Mouse (Mus musculus) cerebellum, postnatal 10 days (tissue): Measurements from ENCODE around the gene Tnrc6a.

Experiments used
- DNase-seq, 2 experiments: peaks; one replicate each; pipeline ENCODE4 v3.0.0; 2021; ENCODE audit warnings: mixed read lengths in 2 of 2

Tnrc6a gene

GRCm38 (mm10) chr7:123191731-123192130 lies 68.0 kb downstream of the Tnrc6a start:
- DNase-seq: no peak

GRCm38 (mm10) chr7:123193201-123193600 lies 69.5 kb downstream of the Tnrc6a start:
- no peak for DNase-seq

- peak; percentile 24 to 27 for DNase-seq
These were observed 71.0 kb downstream of the Tnrc6a start for GRCm38 (mm10) chr7:123194696-123195095.

GRCm38 (mm10) chr7:123196432-123196831 lies 72.7 kb downstream of the Tnrc6a start:
- DNase-seq: no peak

- no peak for DNase-seq
These were observed 75.0 kb downstream of the Tnrc6a start for GRCm38 (mm10) chr7:123198695-123199094.

- no peak for DNase-seq
These were observed 75.5 kb downstream of the Tnrc6a start for GRCm38 (mm10) chr7:123199151-123199550.

- no peak for DNase-seq
These were observed 76.0 kb downstream of the Tnrc6a start for GRCm38 (mm10) chr7:123199656-123200206.

GRCm38 (mm10) chr7:123200722-123201121 lies 77.0 kb downstream of the Tnrc6a start:
- DNase-seq: no peak

GRCm38 (mm10) chr7:123205261-123205660 lies 81.6 kb downstream of the Tnrc6a start:
- DNase-seq: peak; percentile 84 to 85

- DNase-seq: no peak
These were observed 83.9 kb downstream of the Tnrc6a start for GRCm38 (mm10) chr7:123207561-123207960.

GRCm38 (mm10) chr7:123209864-123210263 lies 86.2 kb downstream of the Tnrc6a start:
- DNase-seq: no peak

GRCm38 (mm10) chr7:123211461-123211860 lies 87.8 kb downstream of the Tnrc6a start:
- no peak for DNase-seq

GRCm38 (mm10) chr7:123212316-123212715 lies 88.6 kb downstream of the Tnrc6a start:
- DNase-seq: no peak

GRCm38 (mm10) chr7:123214365-123215075 lies 90.8 kb downstream of the Tnrc6a start, which contains the start of gene Slc5a11:
Gene Slc5a11 (plus strand): TSS chr7:123214780.
- peak in 1 of 2 experiments; percentile 39 for DNase-seq

- no peak for DNase-seq
These were observed 91.5 kb downstream of the Tnrc6a start for GRCm38 (mm10) chr7:123215138-123215537.

- no peak for DNase-seq
These were observed 94.0 kb downstream of the Tnrc6a start for GRCm38 (mm10) chr7:123217448-123218354.

- DNase-seq: peak; percentile 30 to 47
These were observed 94.9 kb downstream of the Tnrc6a start for GRCm38 (mm10) chr7:123218620-123219019.

GRCm38 (mm10) chr7:123219781-123220632 lies 96.3 kb downstream of the Tnrc6a start:
- DNase-seq: peak in 1 of 2 experiments; percentile 50

GRCm38 (mm10) chr7:123220633-123220942 lies 96.9 kb downstream of the Tnrc6a start:
- no peak for DNase-seq

- DNase-seq: no peak
These were observed 100.4 kb downstream of the Tnrc6a start for GRCm38 (mm10) chr7:123224076-123224475.

- DNase-seq: no peak
These were observed 101.5 kb downstream of the Tnrc6a start for GRCm38 (mm10) chr7:123225159-123225558.

GRCm38 (mm10) chr7:123235449-123235848 lies 111.8 kb downstream of the Tnrc6a start:
- DNase-seq: no peak

- peak in 1 of 2 experiments; percentile 18 for DNase-seq
These were observed 114.9 kb downstream of the Tnrc6a start for GRCm38 (mm10) chr7:123238621-123239020.
